In genomic region chr13:100777491-100777890, GRCm38 (mm10) we compare ENCODE assay signal across 19 mouse cellular contexts. TPM values are rescaled to one million over a fixed set of nuclear protein-coding genes. Genes with fewer than 3 reads are reported as not detected.
A peak's percentile ranks its signal among the peaks of the same experiment; 100 is the strongest.
DNase-seq lines count a peak whose midpoint lies in the region; ATAC-seq and TF ChIP-seq lines count a peak whose summit lies in the region.
"Had no signal": no experiment of that assay in that cellular context is flagged by ENCODE, and none has a peak within 500 bp of the region (broad histone marks: within the 10 kb centered on the region; RNA-seq: fewer than 3 reads in every experiment).

No protein-coding gene starts in this region.

- peaks cover 8 to 43% of the 10 kb centered on the region in 2 experiments; a peak in 3 of 4 replicates for H3K36me3 ChIP-seq in MEL (ENCODE audit: control insufficient read depth in 1 of 2, insufficient read depth in 2 of 2, low read length in 2 of 2)
- peaks cover 82% of the 10 kb centered on the region for H3K36me3 ChIP-seq in erythroblast, embryonic 14.5 days (ENCODE audit: control insufficient read depth)
- peaks cover 35% of the 10 kb centered on the region for H3K36me3 ChIP-seq in liver, embryonic 16.5 days (ENCODE audit: control insufficient read depth, insufficient read depth)
- H3K36me3 ChIP-seq in kidney, embryonic 14.5 days (ENCODE audit: control insufficient read depth, insufficient read depth, low read length), result peaks cover 40% of the 10 kb centered on the region
- H3K36me3 ChIP-seq: midbrain, embryonic 13.5 days had no signal

- peak overlapping the region; percentile 77 for H3K27ac ChIP-seq in MEL (ENCODE audit: control insufficient read depth, low read depth, low read length)
- peak overlapping the region; percentile 88 for H3K27ac ChIP-seq in liver, embryonic 16.5 days (ENCODE audit: low read length)
- H3K27ac ChIP-seq in kidney, embryonic 14.5 days (ENCODE audit: low read depth, low read length), result no peak overlapping the region
- H3K27ac ChIP-seq: midbrain, embryonic 13.5 days had no signal

- TF ChIP-seq EP300 in MEL (IDR thresholded peaks at IDR 0.05; ENCODE audit: low read depth in 1 of 2, low read length in 2 of 2), result peak; percentile 88 to 94

- H3K4me2 ChIP-seq in liver, embryonic 16.5 days (ENCODE audit: low read depth, low read length), result peak overlapping the region; percentile 43
- H3K4me2 ChIP-seq in kidney, embryonic 14.5 days (replicated peaks; ENCODE audit: low read depth, low read length), result no peak overlapping the region
- H3K4me2 ChIP-seq: midbrain, embryonic 13.5 days had no signal

- H3K9ac ChIP-seq in MEL (ENCODE audit: control insufficient read depth, low read depth, low read length, poor library complexity, severe bottlenecking), result no peak overlapping the region
- peak overlapping the region; percentile 27; the same call in 1 of the 2 replicates for H3K9ac ChIP-seq in liver, embryonic 16.5 days (ENCODE audit: low read depth, low read length)
- H3K9ac ChIP-seq in kidney, embryonic 14.5 days (ENCODE audit: low read depth, low read length), result no peak overlapping the region
- H3K9ac ChIP-seq: forebrain, postnatal 0 days; midbrain, embryonic 13.5 days had no signal

- peaks cover 15 to 36% of the 10 kb centered on the region in 2 experiments for H3K4me1 ChIP-seq in MEL (ENCODE audit: control insufficient read depth in 1 of 2, insufficient read depth in 2 of 2, low read length in 2 of 2)
- H3K4me1 ChIP-seq in erythroblast, embryonic 14.5 days (ENCODE audit: control insufficient read depth), result peaks cover 87% of the 10 kb centered on the region
- peaks cover 50% of the 10 kb centered on the region for H3K4me1 ChIP-seq in liver, embryonic 16.5 days (ENCODE audit: control insufficient read depth, low read depth, low read length)
- peaks cover 7% of the 10 kb centered on the region for H3K4me1 ChIP-seq in kidney, embryonic 14.5 days (ENCODE audit: control insufficient read depth, insufficient read depth, low read length)

- peak in 1 of 2 experiments; percentile 51; a peak in 2 of 4 replicates for TF ChIP-seq POLR2A in MEL (IDR thresholded peaks at IDR 0.05; ENCODE audit: control insufficient read depth in 1 of 2, insufficient read depth in 1 of 2, low read depth in 1 of 2, low read length in 2 of 2, poor library complexity in 1 of 2)

- 18% methylated on average over 3 of the region's 3 CpGs for WGBS in liver, embryonic 16.5 days (ENCODE audit: insufficient replicate concordance)
- WGBS in kidney, embryonic 14.5 days, result 83% methylated on average over 3 of the region's 3 CpGs

- DNase-seq in A20 (ENCODE audit: low read depth, low spot score) (peak; percentile 19), MEL (ENCODE audit: low read depth, low spot score) (peak; percentile 93)
- no peak for DNase-seq in urinary bladder, adult 18-20 months (ENCODE audit: low spot score in 2 of 2)
- no peak for DNase-seq in ovary, adult 18-20 months (ENCODE audit: low spot score)
- DNase-seq: adrenal gland, postnatal 36 days; cerebellum, postnatal 14 days; forebrain, postnatal 0 days; kidney, adult 8-10 months; kidney, postnatal 36 days; retina, postnatal 1 day; right cerebral cortex, postnatal 4 days had no signal

- peaks cover 10% of the 10 kb centered on the region for H3K79me2 ChIP-seq in MEL (ENCODE audit: control insufficient read depth, insufficient read depth, low read length, poor library complexity)

- H3K4me3 ChIP-seq in MEL (ENCODE audit: control insufficient read depth in 1 of 2, insufficient read depth in 1 of 2, low read depth in 2 of 2, low read length in 2 of 2), result no peak overlapping the region
- peak overlapping the region; percentile 5 for H3K4me3 ChIP-seq in erythroblast, embryonic 14.5 days (replicated peaks)
- H3K4me3 ChIP-seq in liver, embryonic 16.5 days (ENCODE audit: low read depth, low read length), result 0 out of 2 replicates have a peak overlapping the region, but pooled peaks have one; percentile 9
- H3K4me3 ChIP-seq in kidney, embryonic 14.5 days (ENCODE audit: low read length), result no peak overlapping the region
- H3K4me3 ChIP-seq: midbrain, embryonic 13.5 days had no signal

- TF ChIP-seq RAD21 in MEL (IDR thresholded peaks at IDR 0.05; ENCODE audit: low read depth, low read length), result no peak

- ATAC-seq in liver, embryonic 16.5 days (ENCODE audit: low read depth), result peak; percentile 70
- ATAC-seq in kidney, embryonic 14.5 days (ENCODE audit: low FRiP score, low TSS enrichment), result no peak
- ATAC-seq: activated CD4-positive, CD25-positive, alpha-beta regulatory T cell, adult 4 months; CD4-positive, CD25-positive, alpha-beta regulatory T cell, adult 4 months; forebrain, postnatal 0 days; midbrain, embryonic 13.5 days had no signal

- H3K27me3 ChIP-seq in MEL (ENCODE audit: control insufficient read depth in 1 of 2, insufficient read depth in 2 of 2, low read length in 2 of 2), result no peaks in the 10 kb centered on the region
- no peaks in the 10 kb centered on the region for H3K27me3 ChIP-seq in erythroblast, embryonic 14.5 days (ENCODE audit: control insufficient read depth)
- no peaks in the 10 kb centered on the region for H3K27me3 ChIP-seq in liver, embryonic 16.5 days (ENCODE audit: control insufficient read depth, insufficient read depth, low read depth, low read length)
- no peaks in the 10 kb centered on the region for H3K27me3 ChIP-seq in kidney, embryonic 14.5 days (ENCODE audit: control insufficient read depth, insufficient read depth, low read length)
- H3K27me3 ChIP-seq: midbrain, embryonic 13.5 days had no signal

- H3K9me3 ChIP-seq in MEL (replicated peaks; ENCODE audit: insufficient read depth, low read length), result no peaks in the 10 kb centered on the region
- no peaks in the 10 kb centered on the region for H3K9me3 ChIP-seq in erythroblast, embryonic 14.5 days (ENCODE audit: control insufficient read depth, low read length)
- no peaks in the 10 kb centered on the region for H3K9me3 ChIP-seq in liver, embryonic 16.5 days (replicated peaks; ENCODE audit: control insufficient read depth, low read length)
- H3K9me3 ChIP-seq in kidney, embryonic 14.5 days (ENCODE audit: control insufficient read depth, low read length), result no peaks in the 10 kb centered on the region
- H3K9me3 ChIP-seq: midbrain, embryonic 13.5 days had no signal

- TF ChIP-seq CTCF in MEL (IDR thresholded peaks at IDR 0.05 in 2 of 3, conservative IDR thresholded peaks at IDR 0.05 in 1 of 3; ENCODE audit: control insufficient read depth in 1 of 3, insufficient read depth in 1 of 3, low read depth in 2 of 3, low read length in 3 of 3, poor library complexity in 1 of 3, severe bottlenecking in 1 of 3), result no peak

TF ChIP-seq in MEL, 35 proteins besides CTCF, POLR2A, EP300 and RAD21 (continues in another document):
- TF ChIP-seq MXI1 (IDR thresholded peaks at IDR 0.05; ENCODE audit: low read depth, low read length) (0 out of 2 replicates have a peak, but pooled peaks have one; percentile 34), TBP (IDR thresholded peaks at IDR 0.05; ENCODE audit: low read depth, low read length) (no peak; the same call in 1 of the 2 replicates), SMC3 (IDR thresholded peaks at IDR 0.05; ENCODE audit: low read depth, low read length) (0 out of 2 replicates have a peak, but pooled peaks have one; percentile 6), MYB (IDR thresholded peaks at IDR 0.05; ENCODE audit: low read depth, low read length) (no peak), ZC3H11A (IDR thresholded peaks at IDR 0.05; ENCODE audit: low read depth, low read length) (no peak), CHD2 (IDR thresholded peaks at IDR 0.05; ENCODE audit: low read length) (no peak; the same call in 1 of the 2 replicates), USF1 (IDR thresholded peaks at IDR 0.05; ENCODE audit: low read depth, low read length) (no peak), E2F4 (IDR thresholded peaks at IDR 0.05; ENCODE audit: borderline replicate concordance, low read depth, low read length) (no peak)

RNA-seq across cellular contexts. Expression of gene Cenph, which starts 1.8 kb away (rescaled TPM):
- 32.2 and 33.3 TPM in 2 replicates for total RNA-seq in MEL (2012; rRNA removed)
- polyA plus RNA-seq in MEL (2012; ENCODE audit: insufficient read depth in 1 of 2, insufficient read length in 2 of 2, low read depth in 1 of 2, low replicate concordance in 2 of 2, missing spikeins in 1 of 2), result 10 to 100 TPM in 1 of 2 experiments, not detected in 1; 48.8 TPM
- polyA plus RNA-seq in erythroblast, embryonic 14.5 days (2012), result 4.0 and 4.3 TPM in 2 replicates
- polyA plus RNA-seq in liver, embryonic 16.5 days (2015; fragmentation: Nextera tagmentation; extraction: Ambion mirVana), result 24.0 and 24.2 TPM in 2 replicates
- 49.7 and 59.4 TPM in 2 replicates for polyA plus RNA-seq in kidney, embryonic 14.5 days (2014; fragmentation: Nextera tagmentation; extraction: Ambion mirVana)
- total RNA-seq: gastrocnemius, adult 18-20 months; liver, adult 2 months had no signal

RNA-seq across cellular contexts. Expression of gene Ccnb1, which starts 8.9 kb away (rescaled TPM):
- total RNA-seq in MEL (2012; rRNA removed), result 139 and 185 TPM in 2 replicates
- polyA plus RNA-seq in MEL (2012; ENCODE audit: insufficient read depth in 1 of 2, insufficient read length in 2 of 2, low read depth in 1 of 2, low replicate concordance in 2 of 2, missing spikeins in 1 of 2), result 100 to 1,000 TPM; 229 to 682 TPM
- 0.67 and 1.6 TPM in 2 replicates for polyA plus RNA-seq in erythroblast, embryonic 14.5 days (2012)
- 186 and 211 TPM in 2 replicates for polyA plus RNA-seq in liver, embryonic 16.5 days (2015; fragmentation: Nextera tagmentation; extraction: Ambion mirVana)
- 289 and 315 TPM in 2 replicates for polyA plus RNA-seq in kidney, embryonic 14.5 days (2014; fragmentation: Nextera tagmentation; extraction: Ambion mirVana)
- total RNA-seq: gastrocnemius, adult 18-20 months had no signal

RNA-seq across cellular contexts. Expression of gene Mrps36, which starts 33.0 kb away (rescaled TPM):
- 60.4 and 73.1 TPM in 2 replicates for total RNA-seq in MEL (2012; rRNA removed)
- 10 to 100 TPM in 1 of 2 experiments, not detected in 1; 91.1 TPM for polyA plus RNA-seq in MEL (2012; ENCODE audit: insufficient read depth in 1 of 2, insufficient read length in 2 of 2, low read depth in 1 of 2, low replicate concordance in 2 of 2, missing spikeins in 1 of 2)
- polyA plus RNA-seq in erythroblast, embryonic 14.5 days (2012), result 19.3 and 24.9 TPM in 2 replicates
- 92.4 and 98.8 TPM in 2 replicates for polyA plus RNA-seq in liver, embryonic 16.5 days (2015; fragmentation: Nextera tagmentation; extraction: Ambion mirVana)
- 171 and 182 TPM in 2 replicates for polyA plus RNA-seq in kidney, embryonic 14.5 days (2014; fragmentation: Nextera tagmentation; extraction: Ambion mirVana)

RNA-seq across cellular contexts. Expression of gene Cdk7, which starts 46.8 kb away (rescaled TPM):
- 63.0 and 67.7 TPM in 2 replicates for total RNA-seq in MEL (2012; rRNA removed)
- 10 to 100 TPM in 1 of 2 experiments, not detected in 1; 87.1 TPM for polyA plus RNA-seq in MEL (2012; ENCODE audit: insufficient read depth in 1 of 2, insufficient read length in 2 of 2, low read depth in 1 of 2, low replicate concordance in 2 of 2, missing spikeins in 1 of 2)
- 0.42 and 0.98 TPM in 2 replicates for polyA plus RNA-seq in erythroblast, embryonic 14.5 days (2012)
- 28.7 and 31.4 TPM in 2 replicates for polyA plus RNA-seq in liver, embryonic 16.5 days (2015; fragmentation: Nextera tagmentation; extraction: Ambion mirVana)
- polyA plus RNA-seq in kidney, embryonic 14.5 days (2014; fragmentation: Nextera tagmentation; extraction: Ambion mirVana), result 111 and 112 TPM in 2 replicates

RNA-seq across cellular contexts. Expression of gene Slc30a5, which starts 55.7 kb away (rescaled TPM):
- 56.2 and 58.3 TPM in 2 replicates for total RNA-seq in MEL (2012; rRNA removed)
- polyA plus RNA-seq in MEL (2012; ENCODE audit: insufficient read depth in 1 of 2, insufficient read length in 2 of 2, low read depth in 1 of 2, low replicate concordance in 2 of 2, missing spikeins in 1 of 2), result 10 to 100 TPM in 1 of 2 experiments, not detected in 1; 57.4 TPM
- polyA plus RNA-seq in erythroblast, embryonic 14.5 days (2012), result 0.15 TPM in 2 replicates
- polyA plus RNA-seq in liver, embryonic 16.5 days (2015; fragmentation: Nextera tagmentation; extraction: Ambion mirVana), result 21.2 and 22.3 TPM in 2 replicates
- polyA plus RNA-seq in kidney, embryonic 14.5 days (2014; fragmentation: Nextera tagmentation; extraction: Ambion mirVana), result 33.9 and 65.9 TPM in 2 replicates

Comparison
In these comparisons a context has a peak if more than half of its experiments do, and no peak if none do; other contexts are left out.
1. DNase-seq: peak in A20 (single experiment) and MEL (single experiment); none in urinary bladder, adult 18-20 months (0 of 2) and ovary, adult 18-20 months (single experiment).
2. H3K4me3 ChIP-seq: peak in erythroblast, embryonic 14.5 days (single experiment) and liver, embryonic 16.5 days (single experiment); none in MEL (0 of 2) and kidney, embryonic 14.5 days (single experiment).
3. RNA of gene Ccnb1, which starts 8.9 kb away (polyA plus RNA-seq): 229 to 682 TPM in MEL, 289 to 315 TPM in kidney, embryonic 14.5 days and 186 to 211 TPM in liver, embryonic 16.5 days; 0.67 to 1.6 TPM in erythroblast, embryonic 14.5 days; every median in the first group is over 10 times any median in the second.